Mouse (Mus musculus) thymus, adult 2 months (tissue): ENCODE results near the gene Cd72.

Experiments used
- CTCF ChIP-seq: fragments of 200-500 bp; IDR thresholded peaks from 2 replicates; pipeline ENCODE4 v1.5.1; 2012; ENCODE audit warnings: mild to moderate bottlenecking, control low read depth, low read length, moderate library complexity, borderline replicate concordance; ENCODE audit not compliant: control insufficient read depth, poor library complexity, insufficient read depth; ENCODE audit errors: extremely low read depth
- POLR2A ChIP-seq: fragments of 200-500 bp; IDR thresholded peaks from 2 replicates; pipeline ENCODE4 v1.6.1; 2012; ENCODE audit warnings: mild to moderate bottlenecking, low read length, control low read depth, moderate library complexity; ENCODE audit not compliant: control insufficient read depth, poor library complexity, insufficient read depth; ENCODE audit errors: extremely low read depth

- TF ChIP-seq CTCF: peak; percentile 47; the same call in 1 of the 2 replicates
- TF ChIP-seq POLR2A: 0 out of 2 replicates have a peak, but pooled peaks have one; percentile 20
These were observed 23.6 kb upstream of the Cd72 start for GRCm38 (mm10) chr4:43477857-43478533.
